Mouse (Mus musculus): ENCODE data around the gene Olfr1480.

The Olfr1480 gene

GRCm38 (mm10) chr19:13527613-13528012 is at the start of gene Olfr1480:
Olfr1480 (plus strand) TSS chr19:13527913.
- in situ Hi-C loops (cut with MboI; ENCODE audit: low sequenced_read_pairs), result no loop called here

- in situ Hi-C loops (cut with MboI; ENCODE audit: low sequenced_read_pairs), result no loop called here
Observed at GRCm38 (mm10) chr19:13480096-13480495, 47.6 kb upstream of the Olfr1480 start, which contains the start of gene Olfr1475. Olfr1475 (minus strand) TSS chr19:13480196.

GRCm38 (mm10) chr19:13500246-13500645 is 27.5 kb upstream of the Olfr1480 start, which contains the start of gene Olfr1477:
Olfr1477 (plus strand) TSS chr19:13500546.
- in situ Hi-C loops (cut with MboI; ENCODE audit: low sequenced_read_pairs), result no loop called here
